Mouse (Mus musculus): ENCODE data around the gene Pi4kb.

DNA sequence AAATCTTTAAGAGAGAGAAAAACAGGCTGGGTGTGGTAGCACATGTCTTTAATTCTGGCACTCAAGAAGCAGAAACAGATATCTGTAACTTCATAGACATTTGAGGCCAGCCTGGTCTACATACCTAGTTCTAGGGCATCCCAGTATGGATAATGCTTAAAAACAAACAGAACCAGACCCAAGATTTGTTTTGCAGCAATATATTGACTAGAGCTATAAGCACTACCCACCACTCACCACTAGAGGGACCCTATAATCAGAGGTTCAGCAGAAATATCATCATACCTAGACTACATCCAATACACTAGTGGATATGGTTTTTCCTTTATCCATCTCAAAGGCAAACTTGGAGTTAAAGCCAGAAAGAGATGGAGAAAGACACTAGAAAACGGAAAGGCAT lies 78.4 kb downstream of the Pi4kb start:
- TF ChIP-seq POLR2A (IDR thresholded peaks at IDR 0.05; ENCODE audit: low read depth, low read length), result no peak
- TF ChIP-seq CTCF (IDR thresholded peaks at IDR 0.05; ENCODE audit: extremely low read depth, insufficient read length, insufficient replicate concordance, low read depth, low read length), result no peak

Measured in small intestine, adult 2 months (tissue).